Mouse (Mus musculus) G1E (cell line): ENCODE measurements around the gene Rgs6.

Experiments
- CTCF ChIP-seq: IDR thresholded peaks from 2 replicates; pipeline ENCODE4 v1.5.1; 2012; ENCODE audit warnings: low read depth, low read length, inconsistent platforms, mixed read lengths
- GATA1 ChIP-seq: IDR thresholded peaks from 2 replicates; pipeline ENCODE4 v1.6.1; 2012; ENCODE audit warnings: borderline replicate concordance, low read length, inconsistent platforms, mixed read lengths

- TF ChIP-seq CTCF (no peak), GATA1 (no peak)
Observed at GRCm38 (mm10) chr12:83133827-83134226, 545.7 kb downstream of the Rgs6 start.
